Mouse (Mus musculus): ENCODE measurements around the gene Mns1. TPM values are rescaled to one million over a fixed set of nuclear protein-coding genes. Genes with fewer than 3 reads are reported as not detected.
A peak's percentile ranks its signal among the peaks of the same experiment; 100 is the strongest.
"Not testable (repeated sequence)": the region's sequence is repeated elsewhere in the genome, so short reads cannot be mapped to it uniquely, and the experiment has no call there.

The Mns1 gene
- total RNA-seq, 2 experiments from 2014 or later: 1.0 to 1.1 TPM

DNA sequence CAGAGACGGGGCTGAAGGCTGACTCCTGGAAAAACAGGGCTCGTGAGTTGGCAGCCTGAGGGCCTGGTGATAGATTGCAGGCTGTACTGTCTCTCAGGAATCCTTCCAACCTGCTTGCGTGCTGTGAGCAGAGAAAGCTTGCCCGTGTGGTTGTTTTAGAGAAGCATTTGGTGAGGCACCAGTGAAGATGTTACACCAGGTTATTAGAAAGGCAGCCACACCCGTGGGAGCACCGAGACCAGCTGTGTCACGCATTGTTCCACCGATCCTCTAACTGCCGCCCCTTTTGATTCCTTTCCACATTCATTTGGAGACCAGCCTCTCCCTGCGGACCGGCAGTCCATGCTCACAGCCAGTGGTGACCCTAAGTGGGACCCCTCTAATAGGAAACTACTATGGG, 15.5 kb upstream of the Mns1 start:
- no peak for DNase-seq (ENCODE audit: low spot score in 2 of 2)
- intact Hi-C loops (cut with DNase I): no loop called here

DNA sequence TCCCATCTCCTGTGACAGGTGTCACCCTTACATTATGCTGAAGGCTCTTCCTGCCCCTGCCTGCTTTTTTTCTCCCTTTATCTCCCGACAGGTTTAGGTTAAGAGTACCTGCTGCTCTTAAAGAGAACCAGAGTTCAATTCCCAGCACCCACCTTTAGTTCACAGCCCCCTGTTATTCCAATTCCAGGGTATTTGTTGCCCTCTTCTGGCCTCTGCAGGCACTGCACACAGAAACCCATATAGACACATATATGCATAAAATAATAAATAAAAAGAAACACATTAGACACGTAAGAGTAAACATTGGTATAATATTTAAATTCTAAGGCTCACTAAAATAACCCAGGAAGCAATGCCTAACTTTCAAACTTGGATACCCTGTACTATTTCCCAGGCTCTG, 15.1 kb upstream of the Mns1 start:
- intact Hi-C loops (cut with DNase I): no loop called here
- no peak for DNase-seq (ENCODE audit: low spot score in 2 of 2)

DNA sequence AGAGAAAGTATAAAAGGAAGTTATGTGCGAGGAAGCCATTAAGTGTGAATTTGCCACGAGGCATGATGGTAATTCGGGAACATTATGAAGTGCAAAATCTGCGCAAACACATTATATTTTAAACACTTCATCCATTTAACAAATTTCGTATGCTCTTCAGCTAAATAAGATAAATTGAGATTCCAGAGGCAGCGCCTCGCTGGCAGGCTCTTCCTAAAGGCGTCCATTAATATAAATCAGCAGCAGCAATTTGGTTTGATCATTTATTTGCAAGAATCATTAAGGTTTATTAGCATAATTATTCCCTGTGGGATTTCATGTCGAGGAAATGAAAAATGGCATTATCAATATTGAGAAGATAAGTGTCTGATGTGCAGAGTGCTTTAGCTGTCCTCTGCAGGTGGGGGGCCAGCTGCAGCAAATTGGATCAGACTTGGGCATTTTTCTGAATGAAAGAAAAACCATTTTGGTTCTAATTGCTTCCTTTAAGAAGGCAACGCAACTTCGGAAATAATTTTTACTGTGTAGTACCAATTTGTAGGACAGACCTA, 12.4 kb upstream of the Mns1 start:
- intact Hi-C loops (cut with DNase I): no loop called here
- DNase-seq (ENCODE audit: low spot score in 2 of 2): no peak

DNA sequence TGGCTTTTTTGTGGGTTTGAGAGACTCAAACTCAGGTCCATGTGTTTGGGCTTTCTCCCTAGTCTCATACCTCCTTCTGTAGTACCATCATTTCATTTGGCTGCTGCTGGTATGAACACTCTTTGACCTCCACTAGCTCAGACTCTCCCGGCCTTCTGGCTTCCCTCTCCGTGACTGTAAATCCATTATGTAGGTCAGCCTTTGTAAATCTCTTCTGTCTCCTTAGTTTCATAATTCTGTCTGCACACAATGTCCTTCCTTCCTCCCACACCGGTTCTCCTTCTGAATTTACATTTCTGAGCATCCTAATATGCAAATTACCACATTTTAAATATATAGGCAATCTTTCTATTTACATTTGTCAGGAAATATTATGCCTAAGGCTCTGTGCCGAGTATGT, 9.9 kb upstream of the Mns1 start:
- DNase-seq (ENCODE audit: low spot score in 2 of 2): no peak
- intact Hi-C loops (cut with DNase I): no loop called here

DNA sequence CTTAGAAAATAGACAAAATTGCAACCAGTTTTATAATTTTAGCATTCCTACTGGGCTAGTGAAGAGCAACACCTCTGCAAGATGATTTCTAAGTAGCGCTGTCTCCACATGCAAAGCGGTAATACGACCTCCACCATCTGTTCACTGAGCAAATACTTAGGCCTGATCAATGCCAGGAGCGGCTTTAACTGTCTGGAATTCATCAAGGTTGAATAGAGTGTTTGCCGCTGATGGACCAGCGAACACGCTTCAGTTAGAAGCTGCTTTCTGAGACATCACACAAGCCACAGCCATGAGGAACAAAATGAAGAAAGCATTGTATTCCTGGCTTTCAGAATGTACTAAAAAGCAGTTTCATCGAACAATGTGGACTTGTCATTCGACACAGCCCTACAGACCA, 2.9 kb upstream of the Mns1 start:
- intact Hi-C loops (cut with DNase I): no loop called here

DNA sequence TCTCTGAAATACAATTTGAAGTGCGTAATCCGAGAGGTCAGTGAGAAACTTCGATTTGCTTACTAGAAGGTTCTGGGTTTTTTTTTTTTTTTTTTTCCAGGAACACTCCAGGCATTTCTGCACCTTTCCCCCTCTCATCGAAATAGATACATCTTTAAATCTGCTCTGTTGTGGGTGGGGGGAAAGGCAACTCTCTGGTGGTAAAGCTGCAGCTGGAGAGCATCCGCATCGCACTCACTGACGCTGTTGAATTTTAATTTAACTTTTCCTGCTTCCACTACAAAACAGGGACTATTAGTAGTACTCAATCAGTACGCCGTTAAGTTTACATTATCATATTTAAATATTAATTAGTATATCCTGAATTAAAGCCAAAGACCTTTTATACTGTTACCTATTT, 938 bp downstream of the Mns1 start:
- intact Hi-C loops (cut with DNase I): no loop called here
- no peak for DNase-seq (ENCODE audit: low spot score in 2 of 2)

More for the DNA sequence above, 2.9 kb upstream of the Mns1 start:
- DNase-seq (ENCODE audit: low spot score in 2 of 2): no peak

DNA sequence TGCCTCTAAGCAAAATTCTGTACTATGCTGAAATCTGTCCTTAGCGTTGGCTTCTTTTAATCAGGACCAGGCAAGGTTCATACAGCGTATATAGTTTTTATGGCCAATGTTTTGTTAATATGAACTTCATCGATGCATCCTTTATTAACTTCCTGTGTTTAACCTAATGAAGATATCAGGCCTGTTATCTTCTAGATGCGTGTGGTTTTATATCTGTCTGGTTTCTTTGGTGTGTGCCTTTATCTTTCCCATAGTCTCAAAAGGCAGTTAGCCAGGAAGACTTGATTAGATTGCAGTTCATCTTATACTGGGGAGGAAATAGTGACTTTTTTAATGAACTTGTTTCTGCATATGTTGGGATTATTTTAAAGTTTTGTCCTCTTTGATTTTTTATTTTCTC, 2.5 kb downstream of the Mns1 start:
- DNase-seq (ENCODE audit: low spot score in 2 of 2): no peak
- intact Hi-C loops (cut with DNase I): no loop called here

DNA sequence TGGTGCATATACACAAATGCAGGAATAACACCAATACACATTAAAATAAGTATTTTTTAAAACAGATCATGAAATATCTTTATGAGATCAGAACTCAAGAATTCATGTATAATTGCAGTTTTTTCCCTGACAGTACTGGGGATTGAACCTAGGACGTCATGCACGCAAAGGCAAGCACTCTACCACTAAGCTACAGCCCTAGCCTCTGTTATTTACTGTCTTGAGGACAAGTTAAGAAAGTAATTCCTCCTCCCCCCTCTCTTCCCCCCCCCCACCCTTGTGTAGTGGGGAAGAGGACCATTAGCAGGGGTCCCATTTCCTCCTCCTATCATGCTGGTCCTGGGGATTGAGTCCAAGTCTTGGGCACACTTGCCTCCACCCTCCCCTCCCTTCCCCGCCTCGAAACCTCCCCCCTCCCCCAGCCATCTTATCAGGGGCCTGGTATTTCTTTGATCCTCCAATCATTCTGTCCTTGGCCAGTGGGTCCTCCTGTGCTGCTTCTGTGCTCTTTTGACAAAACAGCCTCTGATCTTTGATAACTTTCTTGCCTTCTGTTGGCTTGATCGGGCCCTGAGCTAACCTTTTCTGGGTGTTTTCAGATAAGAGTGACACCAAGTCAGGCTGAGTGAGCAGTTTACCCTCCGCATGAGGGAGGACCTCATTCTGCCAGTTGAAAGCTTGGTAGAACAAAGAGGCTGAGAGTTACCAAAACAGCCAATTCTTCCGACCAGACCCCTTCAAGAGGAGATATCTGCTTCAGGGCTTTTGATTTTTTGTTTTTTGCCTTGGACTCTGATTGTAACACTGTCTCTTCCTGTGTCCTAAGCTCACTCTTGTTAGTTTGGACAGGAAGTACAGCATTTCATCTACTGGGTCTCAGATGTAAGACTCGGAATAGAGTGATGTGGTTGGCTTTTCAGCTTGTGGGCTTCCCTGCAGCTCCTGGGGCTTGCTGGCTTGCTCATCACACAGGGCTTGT, 3.4 kb downstream of the Mns1 start:
- intact Hi-C loops (cut with DNase I): no loop called here
- DNase-seq (ENCODE audit: low spot score in 2 of 2): no peak

DNA sequence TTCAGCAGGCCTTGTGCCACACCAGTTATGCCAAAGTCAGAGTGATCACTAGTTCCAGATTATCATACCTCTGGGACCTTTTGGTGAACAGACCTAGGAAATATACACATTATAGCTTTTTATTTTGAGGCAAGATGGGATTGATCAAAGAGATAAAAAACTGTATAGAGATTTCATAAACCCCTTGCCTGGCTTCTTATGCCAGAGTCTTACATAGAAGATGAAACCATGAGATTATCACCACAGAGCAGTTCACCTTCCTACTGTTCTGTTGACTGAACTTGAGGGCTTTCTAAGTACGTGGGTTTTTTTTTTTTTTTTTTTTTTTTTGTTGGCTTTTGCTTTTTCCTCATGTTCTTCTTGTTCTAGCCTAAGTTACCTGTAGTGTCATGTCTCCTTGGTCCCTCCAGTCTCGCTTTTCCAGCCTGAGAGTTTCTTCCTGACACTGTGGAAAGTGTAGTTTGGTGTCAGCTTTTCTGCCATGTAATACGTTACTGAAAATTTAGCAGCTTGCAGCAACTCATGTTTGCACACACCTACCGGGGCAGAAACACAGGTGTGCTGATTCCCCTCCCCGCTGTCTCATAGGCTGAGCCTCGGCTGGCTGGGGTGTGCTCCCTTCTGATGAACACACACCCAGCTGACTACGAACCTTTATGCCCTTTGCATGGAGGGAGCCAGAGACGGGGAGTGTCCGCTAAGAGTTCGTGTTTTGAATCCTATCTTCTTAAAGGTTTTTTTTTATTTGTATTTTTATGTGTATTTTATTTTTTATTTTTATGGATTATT, 4.3 kb downstream of the Mns1 start:
- intact Hi-C loops (cut with DNase I): no loop called here

DNA sequence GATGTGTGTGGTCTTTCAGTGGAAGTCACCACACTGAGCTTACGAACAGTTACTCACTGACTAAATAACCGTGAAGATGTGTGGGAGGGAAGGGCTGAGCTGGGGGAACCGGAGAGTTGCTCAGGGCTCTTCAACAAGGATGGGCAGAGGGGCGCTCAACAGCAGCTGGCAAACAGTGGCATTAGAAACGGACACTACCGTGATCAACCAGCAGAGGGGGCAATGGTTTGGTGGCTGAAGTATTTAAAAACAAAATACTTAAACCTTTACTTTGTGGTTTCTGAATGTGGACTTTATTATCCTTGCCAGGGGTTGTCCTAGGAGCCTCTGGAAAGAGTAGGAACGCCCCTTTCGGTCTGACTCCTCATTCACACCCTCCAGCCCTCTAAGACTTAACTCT, 10.2 kb downstream of the Mns1 start:
- intact Hi-C loops (cut with DNase I): no loop called here
- DNase-seq (ENCODE audit: low spot score in 2 of 2): peak; percentile 27 to 32

More for the DNA sequence above, 4.3 kb downstream of the Mns1 start:
- DNase-seq (ENCODE audit: low spot score in 2 of 2): no peak

DNA sequence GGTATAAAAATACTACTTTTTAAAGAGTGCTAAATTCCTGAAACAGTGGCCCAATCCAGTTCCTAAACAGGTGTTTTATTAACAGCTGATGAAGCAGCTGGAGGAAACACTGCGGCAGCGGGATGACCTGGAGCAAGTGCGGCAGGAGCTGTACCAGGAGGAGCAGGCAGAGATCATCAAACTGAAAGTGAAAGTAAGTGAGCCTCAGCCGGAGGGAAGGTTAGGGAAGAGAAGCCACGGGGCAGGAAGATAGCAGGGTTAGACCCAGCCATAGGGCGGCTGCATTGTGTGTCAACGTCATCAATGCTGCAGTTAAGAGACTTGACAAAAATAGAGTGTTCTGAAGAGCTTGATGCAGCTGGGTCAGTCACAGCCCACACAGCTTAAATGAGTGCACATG, 11.6 kb downstream of the Mns1 start:
- intact Hi-C loops (cut with DNase I): no loop called here
- DNase-seq (ENCODE audit: low spot score in 2 of 2): no peak

DNA sequence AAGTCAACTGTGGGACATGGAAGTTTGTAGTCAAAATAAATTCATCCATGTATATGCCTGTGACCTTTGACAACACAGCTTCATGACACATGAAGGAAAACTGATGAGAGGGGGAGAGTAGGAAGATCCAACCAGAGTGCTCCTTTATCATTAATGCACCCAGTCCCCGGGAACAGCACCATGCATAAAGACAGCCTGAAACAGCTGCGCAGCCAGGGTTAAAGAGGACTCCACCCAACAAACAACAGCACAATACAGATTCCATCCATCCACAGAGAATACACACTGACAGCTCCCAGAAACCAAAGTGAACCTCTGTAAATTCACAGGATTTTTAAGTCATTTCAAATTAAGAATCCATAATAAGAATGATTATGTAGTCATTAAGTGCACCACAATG, 12.0 kb downstream of the Mns1 start:
- no peak for DNase-seq (ENCODE audit: low spot score in 2 of 2)
- intact Hi-C loops (cut with DNase I): loop anchor here (10.0 kb wide), 2 partner anchors 165 to 225 kb away; no protein-coding TSS in a partner anchor

DNA sequence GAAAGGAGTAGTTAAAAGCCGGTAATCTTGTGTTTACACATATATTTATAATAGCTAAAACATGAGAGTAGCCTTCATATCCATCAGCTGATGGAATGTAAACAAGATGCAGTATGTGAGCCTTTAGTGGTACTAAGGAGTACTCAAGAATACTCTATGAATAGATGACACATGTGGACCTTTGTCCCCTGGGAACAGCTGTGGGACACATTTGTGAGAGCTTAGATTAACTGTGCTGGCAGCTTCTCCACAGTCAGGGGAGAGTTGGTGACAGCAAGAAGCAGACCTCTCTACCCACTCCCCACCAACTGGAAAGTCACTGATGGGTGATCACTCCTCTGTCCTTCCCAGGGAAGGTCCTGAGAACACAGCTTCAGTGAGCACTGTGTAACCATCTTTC, 12.6 kb downstream of the Mns1 start:
- no peak for DNase-seq (ENCODE audit: low spot score in 2 of 2)
- intact Hi-C loops (cut with DNase I): loop anchor here (10.0 kb wide), 2 partner anchors 164 to 224 kb away; no protein-coding TSS in a partner anchor

DNA sequence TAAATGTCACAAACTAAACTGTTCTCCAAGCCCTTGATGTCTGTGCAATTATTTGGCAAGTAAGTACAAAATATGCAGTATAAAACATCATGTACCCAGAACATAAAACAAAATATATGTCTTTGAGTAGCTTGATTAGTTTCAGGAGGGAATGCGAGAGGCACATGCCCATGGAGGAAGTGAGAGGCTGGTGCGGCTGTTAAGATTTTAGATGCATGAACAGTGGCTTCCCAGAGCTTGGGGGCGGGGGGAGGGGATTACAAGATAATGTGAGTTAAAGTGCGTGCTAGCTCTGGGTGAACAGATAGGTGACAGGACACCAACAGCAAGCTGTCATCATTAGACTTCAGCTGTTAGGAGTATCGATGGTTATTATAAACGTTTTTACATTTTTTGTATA, 13.3 kb downstream of the Mns1 start:
- intact Hi-C loops (cut with DNase I): loop anchor here (10.0 kb wide), 2 partner anchors 164 to 224 kb away; no protein-coding TSS in a partner anchor
- DNase-seq (ENCODE audit: low spot score in 2 of 2): no peak

DNA sequence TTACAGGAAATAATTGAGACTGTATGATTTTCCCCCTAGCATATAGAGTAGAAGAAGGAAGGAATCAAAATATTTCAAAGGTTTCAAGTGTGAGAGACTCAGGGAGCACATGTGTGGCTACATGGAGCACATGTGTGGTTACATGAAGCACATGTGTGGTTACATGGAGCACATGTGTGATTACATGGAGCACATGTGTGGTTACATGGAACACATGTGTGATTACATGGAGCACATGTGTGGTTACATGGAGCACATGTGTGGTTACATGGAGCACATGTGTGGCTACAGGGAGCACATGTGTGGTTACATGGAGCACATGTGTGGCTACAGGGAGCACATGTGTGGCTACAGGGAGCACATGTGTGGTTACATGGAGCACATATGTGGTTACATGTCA, 16.5 kb downstream of the Mns1 start:
- DNase-seq (ENCODE audit: low spot score in 2 of 2): not testable (repeated sequence)
- intact Hi-C loops (cut with DNase I): loop anchor here (10.0 kb wide), 2 partner anchors 161 to 221 kb away; no protein-coding TSS in a partner anchor

DNA sequence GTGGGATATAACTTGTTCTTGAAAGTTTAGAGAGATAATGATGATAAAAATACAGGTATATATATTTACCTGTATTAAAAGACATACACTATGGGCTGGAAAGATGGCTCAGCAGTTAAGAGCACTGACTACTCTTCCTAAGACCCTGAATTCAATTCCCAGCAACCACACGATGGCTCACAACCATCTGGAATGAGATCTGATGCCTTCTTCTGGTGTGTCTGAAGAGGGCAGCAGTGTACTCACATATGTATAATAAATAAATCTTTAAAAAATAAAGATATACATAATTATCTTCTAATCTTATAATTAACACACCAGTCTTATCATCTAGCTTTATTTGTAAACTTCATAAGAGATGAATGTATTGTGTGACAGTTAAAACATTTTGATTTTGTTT, 18.6 kb downstream of the Mns1 start:
- no peak for DNase-seq (ENCODE audit: low spot score in 2 of 2)
- intact Hi-C loops (cut with DNase I): loop anchor here (5.0 to 10.0 kb wide), 3 partner anchors 76 to 218 kb away; partner anchors contain the start of gene Rfx7

DNA sequence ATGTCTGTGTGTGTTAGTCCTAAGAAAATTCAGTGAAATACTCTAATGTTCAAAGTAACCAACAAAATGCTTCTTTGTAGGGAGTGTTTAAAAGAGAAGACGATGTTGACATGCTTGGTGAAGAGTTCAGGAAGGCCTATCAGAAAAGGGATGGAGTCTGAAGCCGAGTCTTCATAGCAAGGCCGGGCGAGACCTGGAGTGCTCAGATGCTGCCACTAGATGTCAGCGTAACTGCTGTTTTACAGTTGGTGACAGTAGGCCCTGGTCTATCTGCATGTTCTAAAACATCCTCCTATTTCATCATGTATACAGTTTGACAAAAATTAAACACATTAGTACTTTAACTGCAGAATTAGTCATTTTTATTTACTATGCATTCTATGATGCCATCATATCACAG, 20.4 kb downstream of the Mns1 start:
- intact Hi-C loops (cut with DNase I): loop anchor here (5.0 to 10.0 kb wide), 3 partner anchors 74 to 217 kb away; partner anchors contain the start of gene Rfx7
- DNase-seq (ENCODE audit: low spot score in 2 of 2): peak; percentile 38 to 60

DNA sequence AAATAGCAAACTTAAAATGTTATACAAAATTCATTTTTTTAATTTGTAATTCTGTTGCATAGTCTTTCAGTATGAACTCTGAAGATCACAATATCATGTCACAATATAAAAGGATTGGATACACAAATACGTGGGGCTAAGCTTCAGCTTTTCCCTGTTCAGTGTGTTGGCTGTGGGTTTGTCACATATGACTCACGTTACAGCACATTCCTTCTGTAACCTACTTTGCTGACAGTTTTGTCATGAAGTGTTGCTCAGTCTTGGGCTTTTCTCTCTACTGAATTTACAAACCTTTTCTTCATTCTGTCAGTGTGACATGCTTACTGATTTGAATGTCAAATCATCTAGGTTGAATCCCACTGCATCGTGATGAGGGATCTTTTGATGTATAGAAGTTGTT, 21.9 kb downstream of the Mns1 start:
- no peak for DNase-seq (ENCODE audit: low spot score in 2 of 2)
- intact Hi-C loops (cut with DNase I): loop anchor here (5.0 to 10.0 kb wide), 3 partner anchors 73 to 215 kb away; partner anchors contain the start of gene Rfx7

DNA sequence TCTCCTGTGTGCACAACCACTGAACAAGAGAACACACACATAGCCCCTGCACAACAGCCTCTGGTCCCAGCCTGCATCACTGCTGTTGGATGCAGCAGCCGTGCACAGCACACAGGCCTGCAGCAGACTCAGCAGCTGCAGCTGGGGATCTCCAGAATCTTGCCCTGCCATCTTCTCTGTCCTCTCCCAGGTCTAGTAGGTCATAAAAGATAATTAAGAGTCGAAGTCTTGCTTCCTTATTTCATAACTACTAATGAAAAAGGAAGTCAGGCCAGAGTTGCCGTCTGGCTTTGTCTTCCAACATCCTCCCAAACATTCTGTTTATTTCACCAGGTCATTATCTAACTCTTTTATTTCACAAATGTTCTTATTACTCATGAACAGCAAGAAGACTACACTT, 23.0 kb downstream of the Mns1 start:
- DNase-seq (ENCODE audit: low spot score in 2 of 2): no peak
- intact Hi-C loops (cut with DNase I): no loop called here

DNA sequence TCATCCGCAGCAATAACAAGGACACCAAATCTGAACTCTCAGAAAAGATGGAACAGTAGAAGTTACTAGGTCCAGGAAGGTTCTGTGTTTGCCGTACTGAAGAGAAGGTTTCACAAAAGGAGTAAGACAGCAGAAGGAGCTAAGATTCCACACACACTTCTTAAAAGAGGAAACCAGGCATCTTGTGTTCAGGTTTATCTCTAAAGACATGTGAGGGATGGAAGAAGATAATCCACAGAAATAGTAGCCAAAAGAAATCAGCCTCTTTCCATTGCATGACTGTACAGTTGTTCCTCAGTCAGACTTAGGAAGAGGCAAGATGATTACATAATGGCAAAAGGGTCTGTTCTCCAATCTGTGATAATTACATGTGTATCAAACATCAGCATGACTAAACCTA, 24.6 kb downstream of the Mns1 start:
- DNase-seq (ENCODE audit: low spot score in 2 of 2): no peak
- intact Hi-C loops (cut with DNase I): no loop called here
